ENCODE assay signal across 7 mouse cellular contexts in genomic region chr12:86816171-86816701, GRCm38 (mm10).
DNase-seq lines count a peak whose midpoint lies in the region; ATAC-seq and TF ChIP-seq lines count a peak whose summit lies in the region.

No protein-coding gene starts in this region.

- H3K36me3 ChIP-seq in C2C12 (ENCODE audit: control insufficient read depth, insufficient read depth) = no peaks in the 10 kb centered on the region
- no peaks in the 10 kb centered on the region for H3K36me3 ChIP-seq in embryonic facial prominence, embryonic 13.5 days
- H3K36me3 ChIP-seq in midbrain, embryonic 16.5 days (ENCODE audit: control insufficient read depth, insufficient read depth, low read length) = no peaks in the 10 kb centered on the region

- H3K4me3 ChIP-seq in C2C12 (ENCODE audit: insufficient read depth, poor library complexity, severe bottlenecking) = no peak overlapping the region
- H3K4me3 ChIP-seq in embryonic facial prominence, embryonic 13.5 days = no peak overlapping the region
- H3K4me3 ChIP-seq in midbrain, embryonic 16.5 days (ENCODE audit: low read depth, low read length) = no peak overlapping the region

- no peaks in the 10 kb centered on the region for H3K79me3 ChIP-seq in C2C12 (ENCODE audit: low read depth)

- no peak for TF ChIP-seq CTCF in C2C12 (IDR thresholded peaks at IDR 0.05; ENCODE audit: control insufficient read depth, insufficient read depth, insufficient read length)

- no peak overlapping the region for H3K4me2 ChIP-seq in embryonic facial prominence, embryonic 13.5 days
- H3K4me2 ChIP-seq in midbrain, embryonic 16.5 days (ENCODE audit: low read length) = peak overlapping the region; percentile 34

- peak; percentile 81 for DNase-seq in 3T3-L1 (ENCODE audit: low read depth, low spot score)
- DNase-seq in heart, adult 9 months (ENCODE audit: low spot score in 2 of 2) = peak; percentile 75 to 81
- DNase-seq in left cerebral cortex, adult 8-10 months (ENCODE audit: low spot score in 2 of 2) = peak; percentile 56 to 88
- no peak for DNase-seq in urinary bladder, adult 18-20 months (ENCODE audit: low spot score in 2 of 2)

- H3K79me2 ChIP-seq in C2C12 (ENCODE audit: control insufficient read depth, insufficient read depth) = no peaks in the 10 kb centered on the region

- peaks cover 49% of the 10 kb centered on the region for H3K4me1 ChIP-seq in embryonic facial prominence, embryonic 13.5 days
- H3K4me1 ChIP-seq in midbrain, embryonic 16.5 days (ENCODE audit: control insufficient read depth, insufficient read depth, low read length) = peaks cover 65% of the 10 kb centered on the region

- ATAC-seq in embryonic facial prominence, embryonic 13.5 days (ENCODE audit: insufficient number of reproducible peaks, insufficient read depth, low FRiP score, low TSS enrichment, low read depth) = peak; percentile 81
- peak; percentile 93 for ATAC-seq in midbrain, embryonic 16.5 days

- peak overlapping the region; percentile 25 for H3ac ChIP-seq in C2C12 (ENCODE audit: control insufficient read depth, insufficient read length, low read depth)

- no peaks in the 10 kb centered on the region for H3K9me3 ChIP-seq in embryonic facial prominence, embryonic 13.5 days
- H3K9me3 ChIP-seq in midbrain, embryonic 16.5 days (replicated peaks; ENCODE audit: control insufficient read depth, low read length, poor library complexity, severe bottlenecking) = no peaks in the 10 kb centered on the region

- no peaks in the 10 kb centered on the region for H3K27me3 ChIP-seq in C2C12 (ENCODE audit: control insufficient read depth, insufficient read depth, insufficient read length)
- no peaks in the 10 kb centered on the region for H3K27me3 ChIP-seq in embryonic facial prominence, embryonic 13.5 days
- no peaks in the 10 kb centered on the region for H3K27me3 ChIP-seq in midbrain, embryonic 16.5 days (ENCODE audit: control insufficient read depth, insufficient read depth, low read depth, low read length)

- WGBS in embryonic facial prominence, embryonic 13.5 days = 1% methylated on average over 6 of the region's 6 CpGs
- WGBS in midbrain, embryonic 16.5 days = under 1% methylated on average over 6 of the region's 6 CpGs

- peak overlapping the region; percentile 81 for H3K27ac ChIP-seq in embryonic facial prominence, embryonic 13.5 days
- peak overlapping the region; percentile 99 for H3K27ac ChIP-seq in midbrain, embryonic 16.5 days (ENCODE audit: low read length)

- H3K9ac ChIP-seq in embryonic facial prominence, embryonic 13.5 days = no peak overlapping the region
- H3K9ac ChIP-seq in midbrain, embryonic 16.5 days (ENCODE audit: low read depth, low read length) = peak overlapping the region; percentile 59

TF ChIP-seq in C2C12, 6 proteins besides CTCF, POLR2A, EP300 and RAD21:
- TF ChIP-seq FOSL1 (IDR thresholded peaks at IDR 0.05; ENCODE audit: insufficient read depth, low read length, poor library complexity, severe bottlenecking) (no peak), MYOD1 (IDR thresholded peaks at IDR 0.05; ENCODE audit: control insufficient read depth, insufficient read length, low read depth) (peak; percentile 94)

Comparison
In these comparisons a context has a peak if more than half of its experiments do, and no peak if none do; other contexts are left out.
1. DNase-seq: peak in 3T3-L1 (single experiment), heart, adult 9 months (2 of 2) and left cerebral cortex, adult 8-10 months (2 of 2); none in urinary bladder, adult 18-20 months (0 of 2).